Mouse (Mus musculus) ES-Bruce4 (cell line): ENCODE measurements at regions not wholly inside any gene's neighbourhood (a gene's known extent, or its start where the extent isn't known, plus 50 kb on each side); places are given as distances from the start of the nearest gene placed in this dataset.

ENCODE experiments used
- H3K27ac ChIP-seq: 2 replicates; pipeline ENCODE4 v1.5.1; 2012; ENCODE audit warnings: low read length, inconsistent platforms; ENCODE audit not compliant: insufficient read depth
- H3K27me3 ChIP-seq: 2 replicates; pipeline ENCODE4 v1.6.1; 2012; ENCODE audit warnings: mild to moderate bottlenecking, low read length, inconsistent platforms; ENCODE audit not compliant: control insufficient read depth, poor library complexity, insufficient read depth, severe bottlenecking
- H3K36me3 ChIP-seq: 2 replicates; pipeline ENCODE4 v1.6.1; 2012; ENCODE audit warnings: inconsistent platforms, mild to moderate bottlenecking, low read length, moderate library complexity; ENCODE audit not compliant: control insufficient read depth, poor library complexity, insufficient read depth, severe bottlenecking
- H3K4me1 ChIP-seq: one replicate; pipeline ENCODE4 v1.8.1; 2011; ENCODE audit warnings: low read length; ENCODE audit not compliant: control insufficient read depth, insufficient read depth
- H3K4me3 ChIP-seq: 2 replicates; pipeline ENCODE4 v1.5.1; 2011; ENCODE audit warnings: low read depth, mild to moderate bottlenecking, low read length
- H3K9ac ChIP-seq: 2 replicates; pipeline ENCODE4 v1.6.1; 2012; ENCODE audit warnings: low read depth, mild to moderate bottlenecking, inconsistent platforms; ENCODE audit not compliant: poor library complexity, severe bottlenecking
- H3K9me3 ChIP-seq: replicated peaks from 2 replicates; pipeline ENCODE4 v1.6.1; 2012; ENCODE audit warnings: mild to moderate bottlenecking, low read length, inconsistent platforms; ENCODE audit not compliant: control insufficient read depth, poor library complexity, insufficient read depth, severe bottlenecking
- CTCF ChIP-seq: IDR thresholded peaks from one replicate; pipeline ENCODE4 v1.8.1; 2011; ENCODE audit warnings: low read depth, low read length
- EP300 ChIP-seq: IDR thresholded peaks from 2 replicates; pipeline ENCODE4 v1.6.1; 2011; ENCODE audit warnings: low read depth, low read length; ENCODE audit not compliant: insufficient read depth
- POLR2A ChIP-seq: IDR thresholded peaks from one replicate; pipeline ENCODE4 v1.8.1; 2011; ENCODE audit warnings: low read length; ENCODE audit not compliant: insufficient read depth

DNA sequence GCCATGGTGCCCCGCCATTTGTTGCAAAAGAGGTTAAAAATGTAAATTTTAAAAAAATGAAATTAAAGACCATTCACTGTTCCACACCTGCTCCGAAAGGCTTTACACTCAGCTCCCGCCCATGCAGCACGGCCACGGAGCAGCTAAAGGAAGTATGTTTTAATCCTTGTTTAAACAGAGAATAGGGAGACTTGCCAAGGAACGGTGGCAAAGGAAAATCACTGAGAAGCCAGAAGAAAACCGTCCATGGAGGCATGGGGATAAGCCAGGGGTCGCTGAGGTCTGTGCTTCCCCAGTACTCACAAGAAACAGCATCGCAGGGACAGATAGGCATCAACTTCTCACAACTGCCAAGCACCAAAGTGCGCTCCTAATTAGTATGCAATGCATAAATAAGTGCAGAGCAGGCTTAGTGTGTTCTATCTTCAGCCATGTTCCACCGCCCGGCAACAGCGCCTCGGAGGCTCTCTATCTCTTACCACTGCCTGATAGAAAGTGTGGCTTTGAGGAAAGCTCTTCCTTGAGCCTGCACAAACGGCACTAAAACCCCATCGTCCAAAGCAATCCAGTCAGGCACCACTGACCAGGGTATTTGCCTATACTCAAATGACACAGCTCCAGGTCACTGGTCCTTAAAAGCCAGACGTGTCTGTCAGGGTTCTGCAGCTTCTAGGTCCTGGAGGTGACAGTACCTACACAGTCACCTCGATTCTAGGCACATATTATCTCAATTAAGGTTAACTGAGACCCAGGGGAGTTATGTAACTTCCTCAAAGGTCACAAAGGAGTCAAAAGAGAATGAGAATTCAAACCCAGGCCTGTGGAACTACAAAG lies 196.8 kb upstream of the Smim15 start:
- Histone ChIP-seq H3K4me3 (peak overlapping the region; percentile 55), H3K27ac (no peak overlapping the region), H3K9me3 (no peaks in the 10 kb centered on the region), H3K9ac (peak overlapping the region; percentile 32; the same call in 1 of the 2 replicates), H3K4me1 (peaks cover 2% of the 10 kb centered on the region), H3K27me3 (no peaks in the 10 kb centered on the region), H3K36me3 (no peaks in the 10 kb centered on the region)
- TF ChIP-seq EP300 (no peak), POLR2A (no peak), CTCF (no peak)

DNA sequence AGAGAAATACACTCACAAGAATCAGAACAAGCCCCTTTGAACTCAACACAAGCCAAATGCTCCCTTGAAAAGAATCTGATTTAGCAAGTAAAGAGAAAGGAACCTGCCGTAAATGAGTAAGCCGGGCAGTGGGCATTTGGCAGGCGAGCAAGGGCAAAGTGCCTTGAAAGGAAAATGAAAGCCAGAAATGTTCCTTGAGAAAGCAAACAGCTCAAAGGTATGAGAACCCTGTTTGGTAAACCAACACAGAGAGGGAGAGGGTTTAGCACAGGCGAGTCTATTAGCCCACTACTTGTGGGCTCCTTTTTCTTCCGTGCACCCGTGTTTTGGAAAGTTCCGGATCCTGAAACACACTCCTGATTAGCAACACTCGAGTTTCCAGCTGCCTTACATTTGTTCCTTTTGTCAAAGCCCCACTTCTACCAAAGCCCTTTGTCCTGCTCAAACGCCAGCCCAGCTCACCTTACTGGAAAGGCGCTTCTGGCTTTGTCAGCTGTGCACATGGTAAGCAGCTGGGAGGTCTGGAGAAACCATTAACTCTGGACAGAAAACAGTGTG lies 197.5 kb upstream of the Smim15 start:
- Histone ChIP-seq H3K27ac (no peak overlapping the region), H3K4me1 (peaks cover 2% of the 10 kb centered on the region), H3K4me3 (peak overlapping the region; percentile 55), H3K27me3 (no peaks in the 10 kb centered on the region), H3K36me3 (no peaks in the 10 kb centered on the region), H3K9ac (peak overlapping the region; percentile 32; the same call in 1 of the 2 replicates), H3K9me3 (no peaks in the 10 kb centered on the region)
- TF ChIP-seq EP300 = no peak
- no peak for TF ChIP-seq CTCF
- TF ChIP-seq POLR2A = no peak

DNA sequence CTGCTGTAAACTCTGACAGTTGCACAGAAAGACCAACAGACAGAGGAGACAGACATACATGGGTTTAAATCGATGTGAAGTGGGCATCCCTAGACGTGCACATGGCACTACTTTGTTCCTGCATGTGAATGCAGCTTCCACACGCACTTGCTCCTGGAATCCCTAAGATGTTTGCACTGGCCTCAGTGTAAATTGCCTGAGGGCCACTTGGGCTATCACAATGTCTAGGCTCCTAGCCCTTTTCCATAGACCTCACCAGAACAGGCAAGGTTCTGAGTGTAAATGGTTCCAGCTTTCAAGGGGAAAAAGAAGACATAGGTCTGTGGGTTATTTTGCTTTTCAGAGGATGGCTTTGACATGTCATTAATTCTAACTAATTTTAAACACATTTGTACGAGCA lies 198.4 kb upstream of the Smim15 start:
- Histone ChIP-seq H3K27ac (no peak overlapping the region), H3K4me1 (peaks cover 2% of the 10 kb centered on the region), H3K9me3 (no peaks in the 10 kb centered on the region), H3K36me3 (no peaks in the 10 kb centered on the region), H3K4me3 (no peak overlapping the region), H3K9ac (no peak overlapping the region), H3K27me3 (no peaks in the 10 kb centered on the region)
- TF ChIP-seq POLR2A (no peak), EP300 (no peak), CTCF (no peak)

DNA sequence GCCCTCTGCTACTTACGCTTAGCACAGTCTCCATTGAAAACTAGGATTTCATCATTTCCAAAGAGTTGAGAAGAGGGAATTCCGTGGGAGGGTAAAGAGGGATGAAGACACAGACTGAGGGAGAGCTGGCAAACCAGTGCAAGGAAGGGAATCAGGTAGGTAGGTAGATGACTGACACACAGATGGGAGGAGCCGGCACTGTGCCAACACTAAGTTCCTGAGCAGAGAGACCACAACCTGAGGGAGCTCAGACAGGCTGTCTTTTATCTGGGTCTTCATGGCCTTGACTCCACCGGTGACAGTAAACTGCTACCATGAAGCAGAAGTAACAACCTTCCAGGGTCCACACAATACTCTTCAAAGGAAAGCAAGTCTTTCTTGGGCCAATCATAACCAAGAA lies 200.2 kb upstream of the Smim15 start:
- H3K9me3 ChIP-seq = no peaks in the 10 kb centered on the region
- H3K27ac ChIP-seq = no peak overlapping the region
- H3K9ac ChIP-seq = no peak overlapping the region
- peaks cover 2% of the 10 kb centered on the region for H3K4me1 ChIP-seq
- no peaks in the 10 kb centered on the region for H3K36me3 ChIP-seq
- H3K27me3 ChIP-seq = no peaks in the 10 kb centered on the region
- TF ChIP-seq CTCF = no peak
- TF ChIP-seq POLR2A = no peak
- TF ChIP-seq EP300 = no peak
- H3K4me3 ChIP-seq = no peak overlapping the region

DNA sequence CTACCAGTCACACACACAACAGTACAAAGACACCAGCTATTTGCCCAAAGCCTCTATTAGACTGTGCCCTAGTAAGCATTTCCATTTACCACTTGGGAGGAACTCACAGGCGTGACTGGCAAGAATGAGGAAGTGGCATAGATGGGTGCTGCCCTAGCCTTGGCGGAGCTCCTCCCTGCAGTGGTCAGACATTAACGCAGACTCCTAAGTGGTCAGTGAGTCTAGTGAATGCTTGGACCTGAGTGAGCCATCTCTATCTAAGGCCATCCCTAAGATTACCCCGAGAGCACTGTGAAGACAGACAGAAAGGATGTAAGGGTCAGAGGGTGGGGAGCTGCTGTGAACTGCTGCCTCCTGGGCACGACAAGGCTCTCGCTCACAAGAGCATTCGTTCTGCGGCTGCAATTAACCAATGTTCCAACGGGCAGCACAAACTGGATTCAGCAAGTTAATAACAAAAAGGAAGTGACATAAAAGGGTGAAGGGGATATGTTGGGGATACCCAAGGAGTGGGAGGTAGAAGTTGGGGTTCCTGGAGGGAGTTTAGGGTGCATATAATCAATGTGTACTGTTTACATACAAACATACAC lies 206.0 kb upstream of the Smim15 start:
- TF ChIP-seq CTCF (no peak), POLR2A (no peak), EP300 (no peak)
- Histone ChIP-seq H3K27me3 (no peaks in the 10 kb centered on the region), H3K4me1 (no peaks in the 10 kb centered on the region), H3K36me3 (no peaks in the 10 kb centered on the region), H3K9me3 (no peaks in the 10 kb centered on the region), H3K27ac (no peak overlapping the region), H3K9ac (no peak overlapping the region), H3K4me3 (no peak overlapping the region)
